Mouse (Mus musculus): ENCODE measurements around the gene Nup188. TPM values are rescaled to one million over a fixed set of nuclear protein-coding genes. Genes with fewer than 3 reads are reported as not detected.
A peak's percentile ranks its signal among the peaks of the same experiment; 100 is the strongest.

Nup188 gene
- total RNA-seq, 4 experiments from 2014 or later = 28.2 to 33.6 (median 30.2) TPM

DNA sequence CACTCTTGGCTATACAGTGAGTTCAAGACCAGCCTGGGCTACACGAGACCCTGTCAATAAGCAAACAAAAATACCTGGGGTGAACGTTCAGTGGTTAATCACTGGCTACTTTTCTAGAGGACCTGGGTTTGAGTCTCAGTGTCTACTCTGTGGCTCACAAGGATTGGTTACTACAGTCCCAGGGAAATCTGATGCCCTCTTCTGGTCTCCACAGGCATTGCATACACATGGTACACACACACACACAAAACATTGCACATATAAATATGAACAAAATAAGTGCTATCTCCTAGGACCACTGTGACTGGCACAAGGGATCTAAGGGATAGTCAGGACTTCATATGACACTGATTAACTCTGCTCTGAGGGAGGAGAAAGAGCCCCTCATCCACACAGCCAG is 102.8 kb downstream of the Nup188 start:
- no peak for DNase-seq

DNA sequence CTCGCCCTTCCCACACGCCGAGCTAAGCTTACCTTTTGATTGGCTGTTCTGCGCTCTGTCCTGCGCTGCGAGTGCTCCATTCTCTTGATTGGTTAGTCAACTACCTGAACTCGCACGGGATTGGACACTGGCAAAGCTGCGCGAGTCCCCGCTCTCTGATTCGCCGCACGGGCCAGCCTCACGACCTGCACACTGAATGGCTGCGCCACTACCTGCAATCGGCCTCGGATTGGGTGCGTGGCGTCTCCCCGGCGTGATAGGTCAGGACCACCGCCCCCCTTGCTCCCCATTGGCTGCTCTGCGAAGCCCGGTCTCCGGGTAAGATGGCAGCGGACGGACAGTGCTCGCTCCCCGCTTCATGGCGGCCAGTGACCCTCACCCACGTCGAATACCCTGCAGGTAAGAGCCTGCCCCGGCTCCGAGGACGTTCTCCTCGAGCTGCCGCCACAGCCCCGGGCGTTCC is 105.9 kb downstream of the Nup188 start, which contains the start of gene Dolpp1:
Dolpp1 (plus strand) TSS at position 141 of the 463 bp plus-strand sequence.
- DNase-seq = peak; percentile 97

DNA sequence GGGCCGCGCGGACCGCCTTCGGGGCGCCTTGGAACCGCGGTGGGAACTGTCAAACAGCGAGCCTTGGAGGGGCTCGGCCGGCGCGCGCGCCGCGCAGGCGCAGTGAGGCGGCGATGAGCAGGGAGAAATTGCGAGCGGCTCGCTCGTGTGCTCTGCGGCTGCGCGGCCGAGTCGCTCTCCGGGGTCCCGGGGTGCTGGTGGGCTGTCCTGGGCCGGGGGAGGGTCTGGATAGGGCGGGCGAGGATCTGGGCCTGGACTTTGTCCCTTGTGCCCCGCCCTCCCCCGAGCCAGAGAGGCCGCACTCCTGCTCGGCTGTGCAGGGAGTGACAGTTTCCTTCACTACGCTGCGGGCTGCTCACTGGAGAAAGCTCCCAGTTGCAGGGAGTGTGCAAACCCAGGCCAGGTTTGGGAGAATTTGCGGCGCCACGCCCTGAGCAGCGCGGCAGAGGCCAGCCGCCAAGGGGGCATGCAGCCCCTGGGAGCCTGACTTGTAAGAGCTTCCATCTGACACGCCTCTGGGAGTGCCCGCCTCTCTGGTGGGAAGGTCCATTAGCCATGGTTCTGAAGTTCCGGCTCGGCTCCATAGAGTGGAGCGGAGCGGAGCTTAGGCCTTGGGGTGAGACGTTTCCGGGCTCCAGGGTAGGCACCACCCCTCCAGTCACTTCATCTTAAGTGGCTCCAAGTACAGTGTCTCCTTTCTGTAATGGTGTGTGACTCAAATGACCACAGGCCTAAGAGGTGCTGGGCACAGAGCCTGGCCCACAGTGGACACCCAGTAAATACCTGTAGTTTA is 106.6 kb downstream of the Nup188 start:
- DNase-seq = peak; percentile 78

DNA sequence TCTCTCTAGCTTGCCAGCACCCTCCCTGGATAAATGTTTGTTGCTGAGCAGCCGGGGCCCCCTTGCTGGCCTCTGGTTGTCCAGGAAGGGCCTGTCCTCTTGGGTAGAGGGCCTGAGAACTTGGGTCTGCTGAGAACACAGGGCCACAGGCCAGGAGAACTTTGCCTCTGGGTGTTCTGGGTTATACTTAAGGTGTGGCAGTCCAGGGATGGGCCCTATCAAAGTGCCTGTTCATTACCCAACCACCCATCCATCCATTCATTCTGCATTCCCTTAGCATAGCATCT is 107.1 kb downstream of the Nup188 start:
- DNase-seq = no peak

Small RNA genes within 50 kb of the gene (microRNA-seq; reads per million reads assigned to microRNA genes)
- 0 reads per million in 2 experiments for gene Gm47292

Other genes starting within 250 kb of the Nup188 start
- 10 to 100 TPM; 19.5 to 31.7 (median 26.6) TPM for gene Wdr34, start 237.5 kb upstream of the Nup188 start, total RNA-seq (2022)
- 100 to 1,000 TPM; 205 to 257 (median 225) TPM for gene Set, start 229.0 kb upstream of the Nup188 start, total RNA-seq (2022)
- 1 to 10 TPM; 4.8 to 6.6 (median 5.8) TPM for gene Pkn3, start 208.7 kb upstream of the Nup188 start, total RNA-seq (2022)
- 10 to 100 TPM; 16.4 to 23.9 (median 17.6) TPM for gene Zdhhc12, start 192.7 kb upstream of the Nup188 start, total RNA-seq (2022)
- 10 to 100 TPM; 45.6 to 74.7 (median 58.5) TPM for gene Zer1, start 161.8 kb upstream of the Nup188 start, total RNA-seq (2022)
- gene Tbc1d13, start 152.7 kb upstream of the Nup188 start, total RNA-seq (2022) = 10 to 100 TPM; 58.6 to 71.5 (median 64.5) TPM
- 10 to 100 TPM; 21.9 to 43.0 (median 31.0) TPM for gene Endog, start 114.9 kb upstream of the Nup188 start, total RNA-seq (2022)
- gene Spout1, start 107.9 kb upstream of the Nup188 start, total RNA-seq (2022) = 10 to 100 TPM; 22.9 to 28.7 (median 28.4) TPM
- gene Kyat1, start 80.5 kb upstream of the Nup188 start, total RNA-seq (2022) = 10 to 100 TPM; 21.3 to 27.4 (median 22.8) TPM
- gene Lrrc8a, start 48.7 kb upstream of the Nup188 start, total RNA-seq (2022) = 10 to 100 TPM; 54.6 to 63.0 (median 57.8) TPM
- gene Gm28035, start 45.8 kb upstream of the Nup188 start, total RNA-seq (2022) = 1 to 10 TPM in 3 of 4 experiments, under 1 TPM in 1; 0.58 to 5.3 (median 2.8) TPM
- gene Phyhd1, start 20.2 kb upstream of the Nup188 start, total RNA-seq (2022) = 10 to 100 TPM; 12.0 to 20.7 (median 15.4) TPM
- gene Gm28038, start 5.4 kb upstream of the Nup188 start, total RNA-seq (2022) = not detected
- 10 to 100 TPM; 31.2 to 42.7 (median 37.6) TPM for gene Dolk, start 63 bp upstream of the Nup188 start, total RNA-seq (2022)
- gene Sh3glb2, start 72.9 kb downstream of the Nup188 start, total RNA-seq (2022) = 100 to 1,000 TPM in 2 of 4 experiments, 10 to 100 TPM in 2; 85.4 to 115 (median 101) TPM
- 100 to 1,000 TPM in 1 of 4 experiments, 10 to 100 TPM in 3; 80.6 to 104 (median 91.1) TPM for gene Miga2, start 77.8 kb downstream of the Nup188 start, total RNA-seq (2022)
- 10 to 100 TPM; 18.0 to 24.2 (median 19.8) TPM for gene Dolpp1, start 105.9 kb downstream of the Nup188 start, total RNA-seq (2022)
- 100 to 1,000 TPM in 1 of 4 experiments, 10 to 100 TPM in 3; 59.0 to 122 (median 95.3) TPM for gene Crat, start 129.4 kb downstream of the Nup188 start, total RNA-seq (2022)
- gene Ptpa, start 129.6 kb downstream of the Nup188 start, total RNA-seq (2022) = 100 to 1,000 TPM; 135 to 153 (median 141) TPM
- gene Ier5l, start 187.8 kb downstream of the Nup188 start, total RNA-seq (2022) = 1 to 10 TPM; 3.8 to 7.7 (median 6.8) TPM

Measured in adrenal gland, adult 8-10 months (tissue).